Mouse (Mus musculus) stomach, postnatal 0 days (tissue): ENCODE data around the gene Cpm. TPM values are rescaled to one million over a fixed set of nuclear protein-coding genes. Genes with fewer than 3 reads are reported as not detected.

Experiments used
- ATAC-seq: fragments of 200-750 bp; cut with Nextera tagmentation; 2 replicates; pipeline ENCODE4 v1.8.0; 2017; ENCODE audit not compliant: low FRiP score, low TSS enrichment
- DNase-seq: peaks from one replicate; pipeline ENCODE4 v3.0.0-alpha.2; 2016; ENCODE audit warnings: low spot score
- H3K27ac ChIP-seq: fragments of 300-500 bp; sonication (generic); replicated peaks from 2 replicates; pipeline ENCODE4 v1.5.1; 2014; ENCODE audit warnings: mild to moderate bottlenecking, control low read depth
- H3K27me3 ChIP-seq: fragments of 300-500 bp; sonication (generic); 2 replicates; pipeline ENCODE4 v1.6.1; 2014; ENCODE audit warnings: low read length; ENCODE audit not compliant: control insufficient read depth, insufficient read depth
- H3K36me3 ChIP-seq: fragments of 300-500 bp; sonication (generic); 2 replicates; pipeline ENCODE4 v1.6.1; 2014; ENCODE audit warnings: low read length, mixed read lengths; ENCODE audit not compliant: control insufficient read depth, insufficient read depth
- H3K4me1 ChIP-seq: fragments of 300-500 bp; sonication (generic); replicated peaks from 2 replicates; pipeline ENCODE4 v1.6.1; 2014; ENCODE audit warnings: antibody characterized with exemption; ENCODE audit not compliant: control insufficient read depth, insufficient read depth
- H3K4me2 ChIP-seq: fragments of 300-500 bp; sonication (generic); replicated peaks from 2 replicates; pipeline ENCODE4 v1.6.1; 2014; ENCODE audit warnings: low read depth, mild to moderate bottlenecking, control low read depth, moderate library complexity
- H3K4me3 ChIP-seq: fragments of 300-500 bp; sonication (generic); 2 replicates; pipeline ENCODE4 v1.5.1; 2014; ENCODE audit warnings: low read depth, low read length, control low read depth
- H3K9ac ChIP-seq: fragments of 300-500 bp; sonication (generic); 2 replicates; pipeline ENCODE4 v1.6.1; 2014; ENCODE audit warnings: mild to moderate bottlenecking, low read length, control low read depth, mixed read lengths
- H3K9me3 ChIP-seq: fragments of 300-500 bp; sonication (generic); 2 replicates; pipeline ENCODE4 v1.6.1; 2016; ENCODE audit warnings: low read length; ENCODE audit not compliant: control insufficient read depth
- CTCF ChIP-seq: IDR thresholded peaks from 2 replicates; pipeline ENCODE4 v1.5.1; 2016; ENCODE audit warnings: antibody characterized with exemption, low read depth, mild to moderate bottlenecking, moderate library complexity
- EP300 ChIP-seq: optimal IDR thresholded peaks from 2 replicates; pipeline ENCODE3; 2016; ENCODE audit warnings: antibody characterized with exemption
- WGBS: fragments of 180-500 bp; shearing (Covaris S2); extraction: QIAGEN DNeasy Blood & Tissue Kit; methylation state at CpG from one replicate; pipeline ENCODE4 v1.1.7; 2014; 5-methylcytosine and 5-hydroxymethylcytosine counted together
- polyA plus RNA-seq: library from polyadenylated mRNA; unstranded; fragments of >200 nt; fragmentation: Nextera tagmentation; extraction: Ambion mirVana; gene quantifications from 2 replicates; pipeline ENCODE4 v1.2.1, GENCODE M21; 2015

Gene Cpm
- polyA plus RNA-seq, 1 experiment from 2014 or later: 22.9 TPM

DNA sequence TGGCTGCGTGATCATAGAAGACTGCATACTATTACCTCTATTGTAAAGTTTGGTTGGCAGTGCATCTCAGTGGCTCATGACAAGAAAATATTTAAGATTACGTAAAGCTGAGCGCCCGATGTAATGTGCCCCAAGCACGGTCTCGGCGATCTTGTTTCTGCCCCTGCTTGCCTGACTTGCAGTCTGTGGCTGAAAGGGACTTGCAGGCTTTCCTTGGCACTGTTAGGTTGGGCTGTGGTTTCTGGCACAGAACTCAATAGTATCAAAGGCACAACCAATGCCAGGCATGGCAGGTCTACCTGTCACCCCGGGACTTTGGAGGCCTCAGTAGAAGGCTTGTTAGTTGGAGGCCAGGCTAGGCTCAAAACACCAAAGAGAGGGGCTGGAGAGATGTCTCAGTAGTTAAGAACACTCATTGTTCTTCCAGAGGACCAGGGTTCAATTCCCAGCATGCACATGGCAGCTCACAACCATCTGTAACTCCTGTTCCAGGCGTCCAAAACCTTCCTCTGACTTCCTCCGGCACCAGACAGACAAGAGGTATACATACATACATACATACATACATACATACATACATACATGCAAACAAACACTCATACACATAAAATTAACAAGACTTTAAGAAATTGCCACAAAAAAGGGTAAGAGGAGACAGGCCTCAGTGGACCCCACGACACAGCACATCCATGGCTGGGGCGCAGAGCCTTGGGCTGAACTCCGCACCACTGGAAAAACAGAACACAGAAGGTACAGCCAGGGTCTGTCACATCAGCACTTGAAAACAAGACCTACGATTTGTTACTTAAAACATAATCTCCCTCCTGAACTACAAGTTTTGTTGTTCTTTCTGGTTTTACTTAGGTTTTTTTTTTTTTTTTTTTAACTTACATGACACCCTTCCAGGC, 29.5 kb downstream of the Cpm start:
- TF ChIP-seq CTCF: no peak
- no peak for TF ChIP-seq EP300
- Histone ChIP-seq H3K4me2 (no peak overlapping the region), H3K36me3 (no peaks in the 10 kb centered on the region; the same call in 1 of the 2 replicates), H3K4me1 (no peaks in the 10 kb centered on the region), H3K9me3 (no peaks in the 10 kb centered on the region), H3K27ac (no peak overlapping the region), H3K9ac (no peak overlapping the region), H3K27me3 (no peaks in the 10 kb centered on the region), H3K4me3 (no peak overlapping the region)
- WGBS: 85% methylated on average over 14 of the region's 14 CpGs
- ATAC-seq: no peak
- DNase-seq: no peak

DNA sequence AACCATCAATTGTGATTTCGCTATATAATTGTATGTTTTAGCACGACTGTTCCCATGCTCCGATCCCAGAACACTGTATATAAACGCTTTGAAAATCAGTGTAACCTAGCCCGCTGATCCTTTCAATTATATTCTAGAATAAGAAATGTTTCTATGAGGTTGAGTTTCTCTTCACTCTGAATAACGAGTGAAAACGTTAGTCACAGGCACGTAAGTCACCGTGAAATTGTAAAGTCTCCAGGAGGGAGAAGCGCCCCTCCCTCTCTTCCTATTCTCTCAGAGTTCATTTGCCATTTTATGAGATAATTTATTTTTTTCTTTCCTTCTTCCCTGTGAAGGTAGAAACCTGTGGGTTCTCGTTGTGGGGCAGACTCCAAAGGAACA, 30.1 kb downstream of the Cpm start:
- DNase-seq: no peak
- Histone ChIP-seq H3K4me3 (no peak overlapping the region), H3K4me2 (no peak overlapping the region), H3K4me1 (no peaks in the 10 kb centered on the region), H3K27ac (no peak overlapping the region), H3K36me3 (no peaks in the 10 kb centered on the region; the same call in 1 of the 2 replicates), H3K27me3 (no peaks in the 10 kb centered on the region), H3K9ac (no peak overlapping the region), H3K9me3 (no peaks in the 10 kb centered on the region)
- 72% methylated on average over 11 of the region's 11 CpGs for WGBS
- TF ChIP-seq EP300: no peak
- no peak for TF ChIP-seq CTCF
- ATAC-seq: no peak

DNA sequence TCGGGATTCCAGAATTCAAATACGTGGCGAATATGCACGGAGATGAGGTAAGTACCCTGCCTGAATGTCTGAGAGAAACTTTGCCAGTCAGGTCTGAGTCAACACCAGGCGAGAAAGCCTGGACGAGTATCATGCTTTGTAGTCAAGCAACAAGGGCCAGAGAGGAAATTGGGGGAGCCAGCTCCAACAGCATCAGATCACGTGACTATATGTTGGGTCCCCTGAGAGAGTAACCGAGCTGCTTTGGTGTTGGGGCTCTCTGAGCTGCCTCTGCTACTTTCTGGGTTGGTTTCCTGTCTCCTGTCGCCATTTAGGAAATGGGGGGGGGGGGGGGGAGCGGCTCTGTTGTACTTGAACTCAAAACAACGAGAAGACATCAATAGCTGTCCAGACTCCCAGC, 30.5 kb downstream of the Cpm start:
- WGBS: 69% methylated on average over 11 of the region's 11 CpGs
- H3K9me3 ChIP-seq: no peaks in the 10 kb centered on the region
- no peaks in the 10 kb centered on the region for H3K27me3 ChIP-seq
- no peaks in the 10 kb centered on the region for H3K4me1 ChIP-seq
- ATAC-seq (no peak), DNase-seq (no peak)
- no peak overlapping the region for H3K4me2 ChIP-seq
- H3K27ac ChIP-seq: no peak overlapping the region
- H3K4me3 ChIP-seq: no peak overlapping the region
- TF ChIP-seq EP300 (no peak), CTCF (no peak)
- H3K36me3 ChIP-seq: no peaks in the 10 kb centered on the region; the same call in 1 of the 2 replicates
- no peak overlapping the region for H3K9ac ChIP-seq

DNA sequence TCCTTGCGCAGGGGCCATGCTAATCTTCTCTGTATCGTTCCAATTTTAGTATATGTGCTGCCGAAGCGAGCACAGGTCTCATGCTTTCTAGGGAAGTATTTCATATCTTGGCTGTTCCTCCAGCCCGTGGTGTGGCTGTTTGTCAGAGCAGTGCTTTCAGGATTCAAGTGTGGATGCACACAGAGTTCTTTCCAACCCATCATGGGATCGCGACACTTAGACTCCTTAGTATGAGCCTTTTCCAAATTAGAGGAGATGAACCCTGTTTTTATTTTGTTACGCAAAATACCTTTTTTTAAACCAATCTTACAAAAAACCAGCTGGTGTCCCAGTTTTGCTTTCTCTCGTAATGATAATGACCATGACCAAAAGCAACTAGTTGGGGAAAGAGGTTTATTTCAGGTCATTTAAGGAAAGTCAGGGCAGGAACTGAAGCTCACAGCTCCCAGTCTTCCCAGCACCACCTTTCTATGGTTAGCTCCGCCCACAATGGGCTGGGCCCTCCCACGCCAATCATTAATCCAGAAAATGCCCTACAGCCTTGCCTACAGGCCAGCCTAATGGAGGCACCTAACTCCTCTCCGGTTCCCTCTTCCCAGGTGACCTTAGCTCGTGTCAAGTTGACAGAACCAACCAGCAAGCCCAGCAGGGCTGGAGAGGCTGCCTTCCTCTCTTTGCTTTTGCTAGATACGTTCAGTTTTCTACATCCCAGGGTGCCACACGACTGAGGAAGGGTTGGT, 33.2 kb downstream of the Cpm start:
- Histone ChIP-seq H3K9ac (no peak overlapping the region), H3K4me3 (no peak overlapping the region), H3K9me3 (no peaks in the 10 kb centered on the region), H3K27me3 (no peaks in the 10 kb centered on the region), H3K27ac (peak overlapping the region; percentile 85), H3K4me2 (0 out of 2 replicates have a peak overlapping the region, but pooled peaks have one; percentile 2), H3K36me3 (no peaks in the 10 kb centered on the region), H3K4me1 (0 out of 2 replicates have a peak, but pooled peaks cover 2% of the 10 kb centered on the region)
- WGBS: 67% methylated on average over 15 of the region's 15 CpGs
- TF ChIP-seq EP300: no peak
- no peak for TF ChIP-seq CTCF
- ATAC-seq (peak; percentile 87), DNase-seq (peak; percentile 81)

DNA sequence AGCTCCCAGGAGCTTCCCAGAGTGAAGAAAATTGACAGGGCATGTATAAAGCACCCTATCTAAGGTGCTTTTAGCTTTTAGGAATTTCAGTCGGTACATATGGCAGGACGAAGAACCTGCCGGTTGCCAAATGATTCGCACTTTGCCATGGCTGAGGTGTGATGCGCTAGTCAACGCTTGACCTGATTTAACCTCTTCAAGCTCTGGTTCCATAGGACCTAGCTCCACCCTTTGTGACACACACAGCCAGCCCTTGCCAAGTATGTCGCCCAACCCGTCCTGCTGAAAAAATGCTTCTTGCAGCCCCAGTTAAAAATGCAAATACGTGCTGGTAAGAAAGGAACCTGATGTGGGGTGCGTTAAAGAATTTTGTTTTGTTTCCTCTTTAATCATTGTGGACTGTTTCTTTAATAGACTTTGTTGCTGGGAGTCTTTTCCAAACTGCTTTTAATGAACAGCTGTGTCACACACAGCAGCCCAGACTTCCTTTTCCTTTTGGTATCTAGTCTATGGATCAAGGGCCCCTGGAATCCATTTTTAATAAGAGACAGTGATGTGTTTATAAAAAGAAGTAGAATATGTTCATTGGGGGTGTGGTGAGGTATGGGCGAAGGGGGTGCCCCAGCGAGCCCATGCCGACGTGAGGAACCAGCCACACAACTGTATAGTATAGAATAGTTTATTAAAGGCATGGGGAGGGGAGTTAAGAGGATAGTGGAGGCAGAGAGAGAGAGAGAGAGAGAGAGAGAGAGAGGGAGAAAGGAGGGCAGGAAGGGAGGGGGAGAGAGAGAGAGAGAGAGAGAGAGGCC, 34.0 kb downstream of the Cpm start:
- WGBS: 44% methylated on average over 14 of the region's 14 CpGs
- Histone ChIP-seq H3K9ac (no peak overlapping the region), H3K27ac (peak overlapping the region; percentile 85), H3K4me3 (0 out of 2 replicates have a peak overlapping the region, but pooled peaks have one; percentile 6), H3K9me3 (no peaks in the 10 kb centered on the region), H3K27me3 (no peaks in the 10 kb centered on the region), H3K4me2 (peak overlapping the region; percentile 47), H3K4me1 (0 out of 2 replicates have a peak, but pooled peaks cover 2% of the 10 kb centered on the region), H3K36me3 (no peaks in the 10 kb centered on the region)
- TF ChIP-seq EP300: peak; percentile 63
- no peak for TF ChIP-seq CTCF
- DNase-seq (peak; percentile 86), ATAC-seq (peak; percentile 92)
